Comparison of ENCODE assay signal across 8 mouse cellular contexts in genomic region chr15:82987014-82987731, GRCm38 (mm10). TPM values are rescaled to one million over a fixed set of nuclear protein-coding genes. Genes with fewer than 3 reads are reported as not detected.
DNase-seq lines count a peak whose midpoint lies in the region; ATAC-seq and TF ChIP-seq lines count a peak whose summit lies in the region.

No protein-coding gene starts in this region.

- H3K27me3 ChIP-seq in heart, embryonic 12.5 days (replicated peaks): peaks cover 55% of the 10 kb centered on the region
- peaks cover 24% of the 10 kb centered on the region for H3K27me3 ChIP-seq in forebrain, embryonic 13.5 days
- peaks cover 31% of the 10 kb centered on the region for H3K27me3 ChIP-seq in limb, embryonic 12.5 days
- peaks cover 2% of the 10 kb centered on the region; the same call in 1 of the 2 replicates for H3K27me3 ChIP-seq in neural tube, embryonic 14.5 days (ENCODE audit: control insufficient read depth, insufficient read depth, low read length)

- H3K9me3 ChIP-seq in heart, embryonic 12.5 days (replicated peaks): no peaks in the 10 kb centered on the region
- H3K9me3 ChIP-seq in ES-E14 (ENCODE audit: control insufficient read depth, insufficient read depth, low read depth, low read length): no peaks in the 10 kb centered on the region
- no peaks in the 10 kb centered on the region for H3K9me3 ChIP-seq in forebrain, embryonic 13.5 days (replicated peaks)
- no peaks in the 10 kb centered on the region for H3K9me3 ChIP-seq in limb, embryonic 12.5 days
- no peaks in the 10 kb centered on the region for H3K9me3 ChIP-seq in neural tube, embryonic 14.5 days (ENCODE audit: control insufficient read depth, low read length)

- ATAC-seq in heart, embryonic 12.5 days (ENCODE audit: insufficient number of reproducible peaks, low FRiP score): peak; percentile 27; the same call in 1 of the 2 replicates
- no peak for ATAC-seq in forebrain, embryonic 13.5 days
- ATAC-seq in limb, embryonic 12.5 days (ENCODE audit: insufficient number of reproducible peaks, insufficient read depth, low FRiP score, low TSS enrichment, low read depth): no peak
- ATAC-seq in neural tube, embryonic 14.5 days (ENCODE audit: low read depth): no peak

- DNase-seq in heart, postnatal 25 days (ENCODE audit: low spot score): no peak
- no peak for DNase-seq in ES-E14 (ENCODE audit: low read depth, low spot score)
- DNase-seq in cerebellum, postnatal 4 days (ENCODE audit: low spot score in 2 of 2): no peak
- DNase-seq in T-cell, adult 2 months (ENCODE audit: low spot score): no peak

- H3K4me1 ChIP-seq in heart, embryonic 12.5 days (replicated peaks): peaks cover 35% of the 10 kb centered on the region
- peaks cover 12 to 15% of the 10 kb centered on the region in 2 experiments for H3K4me1 ChIP-seq in ES-E14 (ENCODE audit: control insufficient read depth in 2 of 2, insufficient read depth in 2 of 2, low read length in 2 of 2, poor library complexity in 1 of 2)
- H3K4me1 ChIP-seq in forebrain, embryonic 13.5 days: peaks cover 89% of the 10 kb centered on the region
- H3K4me1 ChIP-seq in limb, embryonic 12.5 days (replicated peaks): peaks cover 77% of the 10 kb centered on the region
- H3K4me1 ChIP-seq in neural tube, embryonic 14.5 days (ENCODE audit: control insufficient read depth, insufficient read depth, low read length): peaks cover 58% of the 10 kb centered on the region

- in situ Hi-C loops in ES-E14 (cut with MboI; ENCODE audit: low sequenced_read_pairs in 2 of 2, unreplicated experiment in 2 of 2): no loop called here

- H3K4me3 ChIP-seq in heart, embryonic 12.5 days: peak overlapping the region; percentile 55
- H3K4me3 ChIP-seq in ES-E14 (ENCODE audit: insufficient read depth in 1 of 2, low read depth in 1 of 2, low read length in 2 of 2, poor library complexity in 1 of 2, severe bottlenecking in 1 of 2): peak overlapping the region; percentile 55 to 79
- peak overlapping the region; percentile 49 for H3K4me3 ChIP-seq in forebrain, embryonic 13.5 days
- H3K4me3 ChIP-seq in limb, embryonic 12.5 days (replicated peaks): peak overlapping the region; percentile 52
- H3K4me3 ChIP-seq in neural tube, embryonic 14.5 days (ENCODE audit: low read depth, low read length): peak overlapping the region; percentile 29

- H3K9ac ChIP-seq in heart, embryonic 12.5 days: peak overlapping the region; percentile 60
- H3K9ac ChIP-seq in ES-E14 (ENCODE audit: insufficient read depth, low read depth, low read length, poor library complexity, severe bottlenecking): 0 out of 2 replicates have a peak overlapping the region, but pooled peaks have one; percentile 14
- peak overlapping the region; percentile 71 for H3K9ac ChIP-seq in forebrain, embryonic 13.5 days
- H3K9ac ChIP-seq in limb, embryonic 12.5 days (replicated peaks): peak overlapping the region; percentile 61
- H3K9ac ChIP-seq in neural tube, embryonic 14.5 days (replicated peaks; ENCODE audit: low read depth, low read length): peak overlapping the region; percentile 34; the same call in 1 of the 2 replicates

- H3K36me3 ChIP-seq in heart, embryonic 12.5 days: no peaks in the 10 kb centered on the region
- no peaks in the 10 kb centered on the region for H3K36me3 ChIP-seq in ES-E14 (ENCODE audit: control insufficient read depth, insufficient read depth, low read length, poor library complexity, severe bottlenecking)
- H3K36me3 ChIP-seq in forebrain, embryonic 13.5 days (ENCODE audit: poor library complexity, severe bottlenecking): no peaks in the 10 kb centered on the region
- H3K36me3 ChIP-seq in limb, embryonic 12.5 days: no peaks in the 10 kb centered on the region
- no peaks in the 10 kb centered on the region for H3K36me3 ChIP-seq in neural tube, embryonic 14.5 days (ENCODE audit: control insufficient read depth, insufficient read depth, low read length)

- H3K4me2 ChIP-seq in heart, embryonic 12.5 days: peak overlapping the region; percentile 99
- peak overlapping the region; percentile 90 for H3K4me2 ChIP-seq in forebrain, embryonic 13.5 days
- H3K4me2 ChIP-seq in limb, embryonic 12.5 days: peak overlapping the region; percentile 97
- peak overlapping the region; percentile 90 for H3K4me2 ChIP-seq in neural tube, embryonic 14.5 days (ENCODE audit: low read depth, low read length)

- under 1% methylated on average over 38 of the region's 38 CpGs for WGBS in heart, embryonic 12.5 days
- under 1% methylated on average over 38 of the region's 38 CpGs for WGBS in forebrain, embryonic 13.5 days
- 1% methylated on average over 38 of the region's 38 CpGs for whole genome bisulfite sequencing in limb, embryonic 12.5 days
- WGBS in neural tube, embryonic 14.5 days: under 1% methylated on average over 38 of the region's 38 CpGs

- intact Hi-C loops in heart, postnatal 25 days (cut with DNase I): loop anchor here (5.0 kb wide), 1 partner anchor 90 kb away; no protein-coding TSS in a partner anchor

- H3K27ac ChIP-seq in heart, embryonic 12.5 days (ENCODE audit: poor library complexity, severe bottlenecking): no peak overlapping the region
- H3K27ac ChIP-seq in ES-E14 (ENCODE audit: insufficient read depth, low read depth, low read length, poor library complexity, severe bottlenecking): no peak overlapping the region
- 0 out of 2 replicates have a peak overlapping the region, but pooled peaks have one; percentile 61 for H3K27ac ChIP-seq in forebrain, embryonic 13.5 days
- no peak overlapping the region for H3K27ac ChIP-seq in limb, embryonic 12.5 days
- H3K27ac ChIP-seq in neural tube, embryonic 14.5 days (ENCODE audit: low read depth, low read length): no peak overlapping the region

TF ChIP-seq in ES-E14, 5 proteins besides CTCF, POLR2A, EP300 and RAD21:
- TF ChIP-seq HCFC1 (IDR thresholded peaks at IDR 0.05; ENCODE audit: borderline replicate concordance, insufficient read depth, low read length): no peak
- TF ChIP-seq ZC3H11A (IDR thresholded peaks at IDR 0.05; ENCODE audit: borderline replicate concordance, low read depth, low read length): no peak
- no peak for TF ChIP-seq CHD2 (IDR thresholded peaks at IDR 0.05; ENCODE audit: low read depth, low read length)
- TF ChIP-seq MAFK (IDR thresholded peaks at IDR 0.05; ENCODE audit: insufficient read depth, low read depth, low read length): no peak
- TF ChIP-seq ZNF384 (IDR thresholded peaks at IDR 0.05; ENCODE audit: low read depth, low read length): no peak; the same call in 1 of the 2 replicates

RNA-seq across cellular contexts. Expression of gene Tcf20, which starts 0.5 kb away (rescaled TPM):
- polyA plus RNA-seq in heart, embryonic 12.5 days (2016; fragmentation: Nextera tagmentation; extraction: Ambion mirVana): 5.4 and 6.4 TPM in 2 replicates
- total RNA-seq in heart, postnatal 25 days (2021): 10 to 100 TPM; 52.2 to 55.8 TPM
- 128 and 143 TPM in 2 replicates for total RNA-seq in ES-E14 (2012; rRNA removed)
- polyA plus RNA-seq in forebrain, embryonic 13.5 days (2015; fragmentation: Nextera tagmentation; extraction: Ambion mirVana): 15.3 and 18.6 TPM in 2 replicates
- 12.1 and 13.6 TPM in 2 replicates for polyA plus RNA-seq in limb, embryonic 12.5 days (2016; fragmentation: Nextera tagmentation; extraction: Ambion mirVana)
- 15.4 and 16.3 TPM in 2 replicates for polyA plus RNA-seq in neural tube, embryonic 14.5 days (2014; fragmentation: Nextera tagmentation; extraction: Ambion mirVana)

RNA-seq across cellular contexts. Expression of gene Nfam1, which starts 45.9 kb away (rescaled TPM):
- 1.7 and 1.9 TPM in 2 replicates for polyA plus RNA-seq in heart, embryonic 12.5 days (2016; fragmentation: Nextera tagmentation; extraction: Ambion mirVana)
- total RNA-seq in heart, postnatal 25 days (2021): 1 to 10 TPM; 2.9 TPM
- 1.7 and 2.1 TPM in 2 replicates for total RNA-seq in ES-E14 (2012; rRNA removed)
- polyA plus RNA-seq in forebrain, embryonic 13.5 days (2015; fragmentation: Nextera tagmentation; extraction: Ambion mirVana): 1.2 and 1.5 TPM in 2 replicates
- polyA plus RNA-seq in limb, embryonic 12.5 days (2016; fragmentation: Nextera tagmentation; extraction: Ambion mirVana): 3.0 TPM in 2 replicates
- 0.31 and 1.8 TPM in 2 replicates for polyA plus RNA-seq in neural tube, embryonic 14.5 days (2014; fragmentation: Nextera tagmentation; extraction: Ambion mirVana)

Comparison
In these comparisons a context has a peak if more than half of its experiments do, and no peak if none do; other contexts are left out.
1. H3K9ac ChIP-seq: peak in every context shown above with its lines; median percentile 71 in forebrain, embryonic 13.5 days; 61 in limb, embryonic 12.5 days; 60 in heart, embryonic 12.5 days; 34 in neural tube, embryonic 14.5 days; 14 in ES-E14.